Mouse (Mus musculus) thymus, postnatal 10 days (tissue): Measurements from ENCODE around the gene Wdr70.
"Not testable (repeated sequence)": the region's sequence is repeated elsewhere in the genome, so short reads cannot be mapped to it uniquely, and the experiment has no call there.

Experiments
- DNase-seq, 2 experiments: peaks; one replicate each; pipeline ENCODE4 v3.0.0; 2021; ENCODE audit warnings: low spot score in 2 of 2

The Wdr70 gene

DNA sequence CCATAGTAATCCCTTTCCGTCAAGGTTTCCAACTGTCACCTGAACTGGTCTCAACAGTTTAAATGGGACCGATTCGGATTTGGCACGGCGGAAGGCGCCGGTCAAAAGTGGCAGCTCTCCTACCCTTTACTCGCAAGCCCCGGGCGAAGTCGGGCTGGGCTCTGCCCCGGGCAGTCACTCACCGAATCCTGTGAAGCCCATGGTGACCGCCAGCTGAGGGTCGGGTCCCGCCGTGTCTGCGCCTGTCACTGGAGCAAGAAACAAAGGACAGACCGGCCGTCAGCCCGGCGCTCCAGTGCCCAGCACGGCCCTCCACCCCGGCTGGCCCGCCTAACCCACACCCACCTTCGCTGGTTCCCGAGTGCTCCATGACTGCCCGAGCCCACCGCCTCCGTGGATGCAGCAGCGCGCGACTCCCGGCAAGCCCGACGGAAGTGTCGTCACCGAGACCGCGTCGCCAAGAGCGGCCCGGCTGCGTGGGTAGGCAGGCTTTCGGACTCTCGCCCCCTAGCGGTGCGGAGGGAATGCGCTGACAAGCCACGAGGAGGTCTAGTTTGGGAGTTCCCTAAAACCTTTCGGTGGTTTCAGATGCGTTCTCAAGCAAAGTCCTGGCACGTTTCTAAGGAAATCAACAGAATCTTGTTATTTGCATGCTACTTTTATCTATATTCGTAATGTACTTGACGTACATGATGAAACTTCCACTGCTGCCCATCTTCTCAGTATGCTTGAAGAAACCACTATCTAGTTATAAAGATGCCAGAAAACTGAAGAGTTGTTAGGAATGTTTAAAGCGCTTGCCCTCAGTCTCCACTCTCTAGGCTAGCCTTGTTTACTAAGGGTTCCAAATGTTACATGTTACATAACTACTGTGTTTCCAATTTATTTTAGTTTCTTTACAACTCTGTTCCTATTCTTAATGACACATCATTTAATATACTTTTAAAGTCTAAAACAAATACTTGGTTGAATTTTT lies at the start of gene Wdr70:
TSS of gene Wdr70 (minus strand) at position 436 of the 976 bp plus-strand sequence.
- peak; percentile 90 to 98 for DNase-seq

DNA sequence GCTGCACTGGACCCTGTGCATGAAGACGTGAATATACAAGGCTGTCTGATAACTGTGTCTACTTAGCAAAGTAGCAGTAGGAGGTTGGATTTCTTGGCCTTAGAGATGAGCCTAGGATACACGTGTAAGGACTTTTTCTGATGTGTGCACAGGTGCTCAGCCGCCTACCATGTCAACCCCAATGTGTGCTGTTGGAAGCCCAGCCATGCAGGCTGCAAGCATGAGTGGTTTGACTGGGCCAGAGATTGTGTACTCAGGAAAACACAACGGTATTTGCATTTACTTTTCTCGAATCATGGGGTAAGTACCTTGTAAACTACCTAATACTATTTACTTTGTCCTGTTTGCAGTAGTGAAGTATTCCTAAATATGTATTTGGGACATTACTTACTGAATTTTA lies 36.6 kb upstream of the Wdr70 start:
- DNase-seq, result no peak

DNA sequence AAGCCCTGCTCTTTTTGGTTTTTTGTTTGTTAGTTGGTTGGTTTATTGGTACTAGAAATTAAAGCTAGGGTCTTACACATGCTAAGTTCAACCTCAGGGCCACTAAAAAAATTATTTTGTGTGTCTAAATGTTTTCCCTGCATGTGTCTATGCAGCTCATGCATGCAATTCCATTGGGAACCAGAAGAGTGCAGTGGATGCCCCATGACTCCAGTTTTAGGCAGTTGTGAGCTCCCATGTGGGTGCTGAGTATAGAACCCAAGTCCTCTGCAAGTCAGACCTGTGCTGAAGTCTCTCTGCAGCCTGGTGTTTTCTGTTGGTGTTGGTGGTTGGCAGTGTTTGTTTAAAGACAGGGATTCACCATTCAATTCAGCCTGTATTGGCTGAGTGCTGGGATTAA lies 32.8 kb upstream of the Wdr70 start:
- DNase-seq, result no peak

DNA sequence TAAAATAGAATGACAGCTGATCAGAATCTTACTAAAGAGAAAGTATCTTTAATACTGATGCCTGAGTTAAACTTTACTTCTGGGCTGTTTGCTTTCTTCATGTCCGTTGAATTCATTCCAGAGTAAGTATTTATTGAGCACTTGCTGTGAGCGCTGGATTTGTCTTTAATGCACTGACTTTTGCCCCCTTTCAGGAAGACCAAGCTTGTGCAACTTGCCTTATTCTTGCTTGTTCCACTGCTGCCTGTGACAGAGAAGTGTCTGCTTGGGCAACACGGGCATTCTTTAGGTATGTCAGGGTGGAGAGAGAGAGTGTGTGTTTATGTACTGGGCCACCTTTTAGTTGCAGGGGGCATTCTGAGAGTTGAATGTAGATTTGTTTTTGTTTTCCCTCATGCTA lies 32.3 kb upstream of the Wdr70 start:
- DNase-seq, result no peak

DNA sequence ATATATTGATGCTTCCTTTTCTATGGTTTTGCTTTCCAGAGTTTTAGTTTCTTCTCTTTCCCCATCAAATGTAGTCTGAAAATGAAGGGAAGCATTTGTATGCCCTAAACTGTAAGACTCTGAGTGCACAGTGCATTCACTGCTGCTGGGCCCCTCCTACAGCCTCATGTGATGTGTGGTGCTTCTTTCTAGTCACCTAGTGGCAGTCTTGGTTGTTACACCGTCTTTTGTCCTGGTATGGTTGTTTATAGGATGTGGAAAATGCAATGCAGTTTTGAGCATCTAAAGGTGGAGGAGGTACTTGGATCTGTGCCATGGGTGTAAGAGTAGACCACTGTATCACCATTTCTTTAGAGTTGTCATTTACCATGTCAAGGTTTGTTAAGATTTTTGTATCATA lies 30.3 kb upstream of the Wdr70 start:
- no peak for DNase-seq

DNA sequence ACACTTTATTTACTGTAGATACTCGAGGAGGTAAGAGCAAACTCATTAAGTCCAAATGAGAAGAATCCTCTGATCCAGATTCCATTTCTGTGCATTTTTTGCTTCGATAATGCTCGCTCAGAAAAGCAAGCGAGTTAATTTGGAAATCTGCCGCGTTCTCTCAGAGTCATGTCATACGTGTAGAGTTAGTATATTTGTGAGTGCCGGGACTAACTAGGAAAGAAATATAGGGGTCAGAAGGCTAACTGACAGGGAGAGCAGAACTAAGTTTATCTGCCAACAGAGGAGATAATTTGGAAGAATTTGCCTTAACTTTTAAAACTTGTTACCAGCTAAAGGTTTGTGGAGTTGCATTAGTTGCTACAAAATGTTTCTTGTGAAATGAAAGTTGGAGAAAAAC lies 10.8 kb upstream of the Wdr70 start:
- no peak for DNase-seq

DNA sequence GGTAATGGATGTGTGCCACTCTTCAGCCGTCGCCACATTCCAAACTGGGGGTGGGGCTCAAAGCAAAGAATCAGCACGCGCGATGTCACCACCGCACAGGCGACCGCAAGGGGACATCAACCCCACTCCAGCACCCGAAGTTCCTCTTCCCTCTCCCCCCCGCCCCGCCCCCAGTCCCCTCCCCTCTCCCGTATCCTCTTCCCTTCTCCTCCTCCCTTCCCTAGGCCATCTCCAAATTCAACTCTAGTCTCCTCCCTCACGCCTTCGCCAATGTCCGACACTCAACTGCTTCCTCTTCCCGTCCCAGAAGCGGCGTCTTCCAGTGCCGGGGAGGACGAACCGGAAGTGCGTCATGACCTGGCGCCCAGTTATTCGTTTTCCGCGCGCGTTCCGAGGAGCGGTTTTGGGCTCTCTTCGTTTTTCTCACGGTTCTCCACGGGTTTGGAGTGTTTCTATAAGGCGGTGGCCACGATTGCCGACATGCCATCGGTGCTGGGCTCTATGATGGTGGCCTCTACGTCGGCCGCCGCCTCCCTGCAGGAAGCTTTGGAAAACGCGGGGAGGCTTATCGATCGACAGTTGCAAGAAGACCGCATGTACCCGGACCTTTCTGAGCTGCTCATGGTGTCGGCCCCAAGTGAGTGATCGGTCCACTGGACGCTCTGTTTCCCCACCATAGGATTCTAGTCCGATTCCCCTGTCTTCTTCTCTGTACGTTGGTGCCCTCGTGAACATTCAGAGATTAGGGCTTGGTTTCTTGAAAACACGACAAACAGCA lies 10.1 kb upstream of the Wdr70 start, which contains the start of gene Nup155:
TSS of gene Nup155 (plus strand) at position 308 of the 778 bp plus-strand sequence.
- DNase-seq, result peak; percentile 74 to 82

DNA sequence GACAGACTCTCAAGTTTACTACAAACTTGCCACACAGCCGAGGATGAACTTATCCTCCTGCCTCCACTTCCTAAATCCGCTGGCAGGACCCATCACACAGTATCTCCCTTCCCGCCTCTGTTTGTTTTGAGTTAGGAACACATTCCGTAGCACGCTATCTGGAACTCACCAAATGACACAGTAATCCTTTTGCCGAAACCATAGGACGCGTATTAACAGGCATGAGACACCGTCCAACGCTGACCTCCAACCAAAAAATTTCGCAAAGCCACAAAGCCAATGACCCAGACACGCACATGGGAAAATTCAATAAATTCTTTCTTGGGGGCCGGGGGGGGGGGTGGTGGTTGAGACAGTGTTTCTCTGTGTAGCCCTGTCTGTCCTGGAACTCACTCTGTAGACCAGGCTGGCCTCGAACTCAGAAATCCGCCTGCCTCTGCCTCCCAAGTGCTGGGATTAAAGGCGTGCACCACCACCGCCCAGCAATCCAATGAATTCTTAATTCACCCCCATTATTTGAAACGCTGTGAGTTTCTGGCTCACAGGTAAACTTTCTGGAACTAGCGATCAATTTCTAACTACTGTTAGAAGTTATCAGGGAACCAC lies 9.5 kb upstream of the Wdr70 start:
- no peak for DNase-seq

DNA sequence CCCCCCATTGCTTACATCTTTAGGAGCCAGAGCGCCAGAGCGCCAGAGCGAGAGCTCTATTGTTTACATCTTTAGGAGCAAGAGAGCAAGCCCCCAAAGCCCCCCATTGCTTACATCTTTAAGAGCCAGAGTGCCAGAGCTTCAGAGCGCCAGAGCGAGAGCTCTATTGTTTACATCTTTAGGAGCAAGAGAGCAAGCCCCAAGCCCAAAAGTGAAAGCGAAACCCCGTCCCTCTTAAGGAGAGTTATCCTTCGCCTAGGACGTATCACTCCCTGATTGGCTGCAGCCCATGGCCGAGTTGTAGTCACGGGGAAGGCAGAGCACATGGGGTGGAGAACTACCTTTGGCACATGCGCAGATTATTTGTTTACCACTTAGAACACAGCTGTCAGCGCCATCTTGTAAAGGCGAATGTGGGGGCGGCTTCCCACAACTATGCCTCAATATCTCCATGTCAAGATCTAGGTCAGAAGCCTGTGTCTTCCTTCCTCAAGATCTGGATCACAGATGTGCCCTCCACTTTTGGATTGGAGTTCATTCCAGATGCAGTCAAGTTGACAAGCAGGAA lies 3.0 kb upstream of the Wdr70 start:
- DNase-seq, result not testable (repeated sequence)

DNA sequence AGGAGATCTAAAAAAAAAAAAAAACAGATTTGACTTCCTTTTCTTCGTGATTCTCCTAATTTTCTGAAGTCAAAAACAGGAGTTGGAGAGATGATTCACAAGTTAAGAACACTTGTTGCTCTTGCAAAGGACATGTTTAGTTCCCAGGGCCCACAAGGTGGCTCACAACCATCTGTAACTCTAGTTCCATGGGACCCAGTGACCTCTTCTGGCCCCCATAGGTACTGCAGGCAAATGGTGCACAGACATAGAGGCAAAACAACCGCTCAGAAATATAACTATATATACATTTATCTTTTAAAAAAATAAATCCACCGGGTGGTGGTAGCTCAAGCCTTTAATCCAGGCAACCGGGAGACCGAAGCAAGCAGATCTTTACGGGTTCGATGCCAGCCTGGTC lies 1.2 kb downstream of the Wdr70 start:
- peak; percentile 68 to 78 for DNase-seq

DNA sequence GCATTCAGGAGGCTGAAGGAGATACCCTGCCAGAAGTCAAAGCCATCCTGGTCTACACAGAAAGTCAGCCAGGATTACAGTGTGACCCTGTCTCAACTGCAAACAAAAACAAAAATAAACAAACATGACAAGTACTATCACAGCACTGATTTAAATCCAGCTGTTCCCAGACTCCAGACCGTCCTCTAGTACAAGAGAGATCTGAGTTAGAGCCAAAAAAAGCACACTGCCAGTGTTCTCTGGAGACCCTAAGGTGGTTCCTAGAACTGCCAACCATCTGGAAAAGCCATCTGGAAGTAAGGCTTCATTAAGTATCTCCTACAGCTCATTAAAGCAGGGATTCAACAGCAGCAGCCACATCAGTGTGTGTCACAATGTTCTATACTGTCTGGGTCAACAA lies 6.3 kb downstream of the Wdr70 start:
- not testable (repeated sequence) for DNase-seq

DNA sequence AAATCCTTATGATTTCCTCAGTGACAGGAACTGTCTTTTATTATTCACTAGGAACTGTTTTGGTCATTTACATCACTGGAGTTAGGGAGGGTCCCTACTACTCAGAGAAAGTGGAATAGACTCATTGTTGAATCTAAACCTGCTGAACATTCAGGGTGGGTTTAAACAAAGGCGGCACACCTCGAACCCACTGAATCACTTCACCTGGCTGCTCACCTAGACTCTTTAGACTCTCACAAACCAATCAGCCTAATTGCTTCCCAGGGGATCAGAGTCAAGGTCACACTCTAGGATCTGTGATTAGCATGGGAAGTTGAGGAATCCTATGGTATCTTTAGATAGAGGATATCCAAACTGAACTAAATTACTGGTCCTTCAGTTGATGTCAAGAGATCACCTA lies 8.3 kb downstream of the Wdr70 start:
- DNase-seq, result no peak

DNA sequence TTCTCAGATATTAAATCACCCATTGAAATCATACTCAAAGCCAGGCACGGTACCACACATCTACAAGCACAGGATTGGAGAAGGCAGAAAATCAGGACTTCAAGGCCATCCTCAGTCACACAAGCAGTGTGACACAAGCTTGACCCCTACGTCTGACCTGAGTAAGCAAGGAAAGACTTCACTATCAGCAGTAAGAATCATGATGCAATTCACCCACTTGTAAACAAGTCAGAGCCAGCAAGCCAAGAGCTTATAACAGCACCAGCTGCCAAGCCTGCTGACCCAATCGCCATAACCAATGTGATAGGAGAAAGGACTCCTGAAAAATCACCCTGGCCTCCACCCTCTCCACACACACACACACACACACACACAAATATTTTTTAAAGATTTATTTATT lies 10.3 kb downstream of the Wdr70 start:
- no peak for DNase-seq

DNA sequence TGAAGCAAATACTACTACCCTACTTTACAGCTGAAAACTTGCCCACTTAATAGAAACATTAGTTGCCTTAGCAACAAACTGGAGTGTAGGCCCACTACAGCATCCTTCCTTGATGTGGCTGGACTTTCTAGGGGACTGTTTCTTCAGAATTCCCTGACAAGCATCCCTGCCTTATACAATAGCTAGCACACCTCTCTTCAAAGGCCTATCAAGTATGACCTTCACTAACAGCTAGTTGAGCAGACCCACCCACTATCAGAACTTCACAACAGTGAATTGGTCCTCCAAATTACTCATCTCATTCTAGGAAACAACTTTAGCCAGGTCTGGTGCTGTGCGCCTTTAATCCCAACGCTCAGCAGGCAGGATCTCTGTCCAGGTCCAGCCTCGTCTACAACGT lies 11.7 kb downstream of the Wdr70 start:
- no peak for DNase-seq

DNA sequence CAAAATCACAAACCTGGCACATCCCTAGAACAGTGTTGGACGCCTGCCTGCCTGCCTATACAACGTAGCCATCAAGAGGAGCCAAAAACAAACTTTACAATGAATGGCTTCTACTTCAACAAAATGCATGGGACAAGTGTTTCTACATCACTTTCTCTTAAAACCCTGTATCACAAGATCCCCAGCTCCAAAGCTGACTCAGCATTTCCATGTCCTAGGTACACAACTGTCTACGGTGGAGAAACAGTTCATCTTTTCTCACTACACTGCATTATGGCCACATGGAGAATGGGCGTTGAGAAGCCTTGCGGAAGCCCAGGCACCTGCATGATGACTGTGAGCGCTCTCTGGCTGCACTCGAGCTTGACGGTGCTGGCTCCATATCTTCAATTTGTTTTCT lies 16.9 kb downstream of the Wdr70 start:
- DNase-seq, result no peak

DNA sequence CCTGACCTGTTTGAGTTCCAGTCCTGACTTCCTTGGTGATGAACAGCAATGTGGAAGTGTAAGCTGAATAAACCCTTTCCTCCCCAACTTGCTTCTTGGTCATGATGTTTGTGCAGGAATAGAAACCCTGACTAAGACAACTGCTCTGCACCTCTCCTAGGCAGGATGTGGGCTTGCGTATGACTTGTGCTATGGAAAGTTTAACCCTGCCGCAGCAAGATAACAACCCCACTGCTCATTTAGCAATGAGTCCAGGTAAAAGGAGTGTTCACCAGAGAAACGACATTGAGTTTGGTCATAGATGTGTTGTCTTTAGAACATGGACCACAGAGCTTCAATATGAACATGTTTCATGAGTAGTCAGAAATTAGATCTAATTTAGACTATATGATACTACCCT lies 25.9 kb downstream of the Wdr70 start:
- DNase-seq, result not testable (repeated sequence)

DNA sequence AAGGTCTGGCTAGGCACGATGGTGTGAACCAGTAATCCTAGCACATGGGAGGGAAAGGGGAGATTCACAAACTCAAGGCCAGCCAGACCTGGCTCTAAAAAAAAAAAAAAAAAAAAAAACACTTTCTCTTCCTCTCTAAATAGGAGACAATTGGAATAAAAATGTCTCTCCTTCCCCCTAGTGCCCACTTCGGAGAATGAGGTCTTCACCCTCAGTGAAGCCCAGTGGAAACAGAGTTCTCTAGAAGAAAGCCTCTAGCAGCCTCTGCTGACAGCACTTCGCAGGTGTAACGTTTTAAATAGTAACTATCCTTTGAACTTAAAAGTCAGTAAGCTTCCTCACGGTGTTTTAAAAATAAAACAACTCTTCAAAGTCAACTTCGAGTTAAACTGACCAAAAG lies 33.8 kb downstream of the Wdr70 start:
- no peak for DNase-seq

DNA sequence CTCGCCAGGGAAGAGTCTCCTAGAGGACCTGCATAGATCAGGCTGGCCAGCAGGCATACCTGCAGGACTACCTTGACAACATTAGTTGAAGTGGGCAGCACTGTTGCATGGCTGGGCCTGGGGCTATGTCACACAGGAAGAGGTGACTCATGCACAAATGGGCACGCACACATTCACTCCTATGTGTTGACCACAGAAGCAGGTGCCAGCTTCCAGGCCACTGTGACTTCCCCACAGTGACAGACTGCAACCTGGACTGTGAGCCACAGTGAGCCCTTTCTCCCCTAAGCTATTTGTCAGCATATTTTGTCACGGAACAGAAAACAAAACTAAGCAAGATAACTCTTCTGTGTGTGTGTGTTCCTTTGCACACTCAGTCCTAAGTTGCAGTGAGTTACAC lies 47.8 kb downstream of the Wdr70 start:
- no peak for DNase-seq

DNA sequence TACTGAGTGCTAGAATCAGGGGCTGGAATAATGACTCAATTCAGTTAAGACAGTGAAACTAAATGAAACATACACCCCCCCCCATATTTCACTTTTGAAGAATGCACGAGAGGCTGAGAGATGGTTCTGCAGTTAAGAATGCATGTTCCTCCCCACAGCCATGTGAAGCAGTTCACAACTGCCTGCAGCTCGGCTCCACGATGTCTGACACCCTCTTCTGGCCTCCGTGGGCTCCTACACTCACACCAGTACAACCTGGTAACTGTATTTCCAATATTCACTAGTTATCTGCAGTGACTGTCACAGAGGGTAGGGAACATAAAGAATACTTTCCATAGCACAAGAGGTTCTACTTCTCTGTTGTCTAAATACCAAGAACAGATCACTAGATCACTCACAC lies 59.2 kb downstream of the Wdr70 start:
- no peak for DNase-seq

DNA sequence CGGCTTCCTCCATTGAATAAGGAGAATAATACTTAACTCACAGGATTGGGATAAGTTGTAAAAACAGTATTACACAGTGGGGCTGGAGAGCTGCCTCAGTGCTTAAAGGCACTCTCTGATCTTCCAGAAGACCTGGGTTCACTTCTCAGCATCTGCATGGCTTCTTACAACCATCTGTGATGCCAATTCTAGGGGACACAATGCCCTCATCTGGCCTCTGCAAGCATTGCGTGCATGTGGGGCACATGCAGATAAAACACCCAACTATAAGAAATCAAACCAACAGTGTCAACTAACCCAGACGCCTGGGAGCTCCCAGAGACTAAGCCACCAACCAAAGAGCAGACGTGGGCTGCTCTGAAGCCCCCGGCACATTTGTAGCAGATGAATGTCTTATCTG lies 60.6 kb downstream of the Wdr70 start:
- DNase-seq, result no peak

DNA sequence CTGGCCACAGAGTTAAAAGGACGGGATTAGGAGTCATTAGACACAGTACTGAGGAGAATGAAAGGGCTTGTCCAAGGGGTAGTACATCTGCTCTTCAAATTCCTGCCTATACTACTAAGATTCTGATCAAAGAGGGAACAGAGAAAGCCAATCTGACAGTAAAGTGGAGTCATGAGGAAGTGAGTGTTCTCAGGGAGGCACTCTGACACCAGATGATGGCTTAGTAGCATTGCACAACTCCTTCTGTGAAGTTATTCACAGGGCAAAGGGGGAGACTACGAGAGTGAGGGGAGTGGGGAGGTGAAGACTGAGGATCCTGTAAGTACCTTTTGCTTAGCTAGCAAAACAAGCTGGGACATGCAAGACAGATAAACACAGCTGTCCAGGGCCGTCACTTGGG lies 61.2 kb downstream of the Wdr70 start:
- no peak for DNase-seq

DNA sequence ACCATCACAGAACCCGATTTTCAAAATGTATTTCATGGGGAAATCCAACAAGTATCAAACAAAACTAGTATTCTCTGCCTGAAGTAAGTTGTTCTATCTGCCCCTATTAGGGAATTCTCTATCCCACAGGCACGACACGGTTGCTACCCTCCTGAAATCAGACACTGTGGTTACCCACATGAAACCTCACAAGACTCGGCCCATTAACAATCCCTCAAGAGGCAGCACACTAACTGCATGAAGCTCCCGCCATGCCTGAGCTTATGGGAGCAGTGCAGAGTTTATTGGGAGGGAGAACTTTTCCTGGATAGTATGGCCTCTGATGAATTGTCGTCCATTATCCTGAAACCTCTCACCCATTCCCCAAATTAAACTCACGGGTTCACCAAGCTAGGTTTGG lies 67.8 kb downstream of the Wdr70 start:
- no peak for DNase-seq
